ENCODE assay signal across 8 mouse cellular contexts in the genomic region with DNA sequence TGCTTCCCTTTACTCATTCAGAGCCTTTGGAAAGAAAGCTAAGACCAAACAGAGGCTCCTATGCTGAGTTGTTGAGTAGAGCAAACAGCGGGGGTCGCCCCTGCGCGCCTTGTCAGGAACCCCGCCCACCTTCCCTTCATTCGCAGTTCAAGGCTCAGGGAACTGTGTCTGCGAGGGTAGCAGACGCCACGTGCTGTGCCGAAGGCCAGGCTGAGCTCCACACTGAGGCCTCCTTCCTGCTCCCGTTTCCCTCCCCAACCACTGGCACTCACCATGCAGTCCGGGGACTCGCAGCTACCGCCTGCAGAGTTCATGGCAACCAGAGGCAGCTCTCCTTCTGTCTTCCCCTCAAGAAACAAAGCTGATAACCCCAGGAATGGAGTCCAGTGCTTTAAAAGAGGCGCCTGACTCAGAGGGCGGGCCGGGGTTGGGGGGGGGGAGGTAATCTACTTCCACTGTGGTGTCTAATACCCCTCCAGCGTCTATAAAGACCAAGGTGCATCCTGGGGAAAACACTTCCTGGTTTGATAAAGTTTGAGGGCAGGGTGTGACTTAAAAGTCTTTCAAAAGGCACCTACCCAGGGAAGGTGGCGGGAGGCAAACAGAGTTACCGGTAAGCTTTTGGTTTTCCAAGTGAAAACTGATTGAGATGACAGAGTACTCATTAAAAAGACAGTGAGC. TPM values are rescaled to one million over a fixed set of nuclear protein-coding genes. Genes with fewer than 3 reads are reported as not detected.
DNase-seq lines count a peak whose midpoint lies in the region; ATAC-seq and TF ChIP-seq lines count a peak whose summit lies in the region.

A gene (minus strand): TSS at position 324 of the 681 bp plus-strand sequence.

- no peaks in the 10 kb centered on the region for H3K9me3 ChIP-seq in hindbrain, embryonic 12.5 days (replicated peaks)

- no peaks in the 10 kb centered on the region for H3K27me3 ChIP-seq in hindbrain, embryonic 12.5 days
- no peaks in the 10 kb centered on the region for H3K27me3 ChIP-seq in thymus, adult 2 months (ENCODE audit: control insufficient read depth, insufficient read depth, low read length)

- H3K4me1 ChIP-seq in hindbrain, embryonic 12.5 days: peaks cover 15% of the 10 kb centered on the region
- peaks cover 37% of the 10 kb centered on the region for H3K4me1 ChIP-seq in thymus, adult 2 months (replicated peaks; ENCODE audit: control insufficient read depth, insufficient read depth, low read length)

- H3K9ac ChIP-seq in hindbrain, embryonic 12.5 days: no peak within 1 kb of the TSS

- no peak within 1 kb of the TSS for H3K27ac ChIP-seq in hindbrain, embryonic 12.5 days
- H3K27ac ChIP-seq in thymus, adult 2 months (ENCODE audit: control insufficient read depth, insufficient read depth, low read length): peak within 1 kb of the TSS; percentile 26; the same call in 1 of the 2 replicates

- peak within 1 kb of the TSS; percentile 40 for H3K4me2 ChIP-seq in hindbrain, embryonic 12.5 days (replicated peaks)

- TF ChIP-seq POLR2A in thymus, adult 2 months (IDR thresholded peaks at IDR 0.05; ENCODE audit: control insufficient read depth, extremely low read depth, insufficient read depth, low read length, poor library complexity): no peak

- ATAC-seq in hindbrain, embryonic 12.5 days (ENCODE audit: low FRiP score): peak; percentile 67
- peak; percentile 45 for ATAC-seq in megakaryocyte-erythroid progenitor cell, adult 5-6 weeks (replicated peaks; ENCODE audit: low FRiP score, low TSS enrichment, poor library complexity, severe bottlenecking)
- ATAC-seq in erythroid progenitor cell, adult 5-6 weeks (replicated peaks; ENCODE audit: low FRiP score, poor library complexity, severe bottlenecking): no peak

- no peak for TF ChIP-seq CTCF in thymus, adult 2 months (IDR thresholded peaks at IDR 0.05; ENCODE audit: borderline replicate concordance, control insufficient read depth, extremely low read depth, insufficient read depth, low read length, poor library complexity)

- peak; percentile 22 for DNase-seq in CD4-positive helper T cell, adult 2 months (ENCODE audit: low read depth, low spot score)
- peak; percentile 74 for DNase-seq in R1 (ENCODE audit: low read depth, low spot score)
- peak; percentile 54 for DNase-seq in thymus, adult 2 months
- no peak for DNase-seq in spleen, adult 18-20 months
- no peak for DNase-seq in frontal cortex, postnatal 14 days (ENCODE audit: low spot score in 2 of 2)

- H3K36me3 ChIP-seq in hindbrain, embryonic 12.5 days: no peaks in the 10 kb centered on the region
- H3K36me3 ChIP-seq in thymus, adult 2 months (ENCODE audit: control insufficient read depth, insufficient read depth, low read length): no peaks in the 10 kb centered on the region

- WGBS in hindbrain, embryonic 12.5 days: 9% methylated on average over 20 of the region's 20 CpGs
- 13% methylated on average over 20 of the region's 20 CpGs for WGBS in thymus, adult 2 months

- H3K4me3 ChIP-seq in hindbrain, embryonic 12.5 days: no peak within 1 kb of the TSS
- H3K4me3 ChIP-seq in thymus, adult 2 months (ENCODE audit: control insufficient read depth, insufficient read depth, low read length): peak within 1 kb of the TSS; percentile 4

RNA-seq across cellular contexts. Expression of the gene that starts here (rescaled TPM):
- polyA plus RNA-seq in hindbrain, embryonic 12.5 days (2016; fragmentation: Nextera tagmentation; extraction: Ambion mirVana): 0.51 and 0.61 TPM in 2 replicates
- 0.77 TPM in 1 of 2 replicates, not detected in the other for total RNA-seq in megakaryocyte-erythroid progenitor cell, adult 5-6 weeks (2014; fragmentation: Nextera tagmentation)
- total RNA-seq in megakaryocyte-erythroid progenitor cell, adult 5-6 weeks (2017): 0.27 and 1.3 TPM in 2 replicates
- 8.1 and 11.1 TPM in 2 replicates for polyA plus RNA-seq in thymus, adult 2 months (2012; rRNA removed)
- total RNA-seq in erythroid progenitor cell, adult 5-6 weeks (2015; ENCODE audit: low replicate concordance): not detected in 2 replicates
- total RNA-seq in erythroid progenitor cell, adult 5-6 weeks (2017; ENCODE audit: low replicate concordance): not detected in 2 replicates

Comparison
In these comparisons a context has a peak if more than half of its experiments do, and no peak if none do; other contexts are left out.
1. Peak in ATAC-seq and H3K4me2 ChIP-seq in hindbrain, embryonic 12.5 days; RNA of the gene not detected or under 1 TPM.
2. DNase-seq: peak in CD4-positive helper T cell, adult 2 months (single experiment), R1 (single experiment) and thymus, adult 2 months (single experiment); none in spleen, adult 18-20 months (0 of 2) and frontal cortex, postnatal 14 days (0 of 2).